In genomic region chr16:96996854-96997253, GRCm38 (mm10) we compare ENCODE assay signal across 9 mouse cellular contexts.
DNase-seq lines count a peak whose midpoint lies in the region; ATAC-seq and TF ChIP-seq lines count a peak whose summit lies in the region.
"Had no signal": no experiment of that assay in that cellular context is flagged by ENCODE, and none has a peak within 500 bp of the region (broad histone marks: within the 10 kb centered on the region; RNA-seq: fewer than 3 reads in every experiment).

No protein-coding gene starts in this region.

- H3K27me3 ChIP-seq in limb, embryonic 14.5 days (ENCODE audit: control insufficient read depth, insufficient read depth, low read length), result no peaks in the 10 kb centered on the region
- H3K27me3 ChIP-seq in limb, embryonic 10.5 days (ENCODE audit: low read depth, poor library complexity, severe bottlenecking), result no peaks in the 10 kb centered on the region
- H3K27me3 ChIP-seq in cerebellum, adult 2 months (ENCODE audit: control insufficient read depth, insufficient read depth, low read length), result no peaks in the 10 kb centered on the region
- H3K27me3 ChIP-seq: limb, embryonic 15.5 days had no signal

- no peak overlapping the region for H3K4me2 ChIP-seq in limb, embryonic 14.5 days (replicated peaks; ENCODE audit: low read depth, low read length, severe bottlenecking)
- H3K4me2 ChIP-seq: limb, embryonic 15.5 days had no signal

- no peak for TF ChIP-seq POLR2A in limb, embryonic 14.5 days (IDR thresholded peaks at IDR 0.05; ENCODE audit: borderline replicate concordance, extremely low read depth, insufficient read depth, insufficient read length)
- TF ChIP-seq POLR2A in cerebellum, adult 2 months (IDR thresholded peaks at IDR 0.05; ENCODE audit: borderline replicate concordance, insufficient read depth, low read length), result no peak

- no peak overlapping the region for H3K9ac ChIP-seq in limb, embryonic 14.5 days (ENCODE audit: low read depth, low read length, severe bottlenecking)
- H3K9ac ChIP-seq: limb, embryonic 15.5 days had no signal

- H3K4me1 ChIP-seq in limb, embryonic 14.5 days (ENCODE audit: control insufficient read depth, insufficient read depth, low read length), result no peaks in the 10 kb centered on the region
- no peaks in the 10 kb centered on the region for H3K4me1 ChIP-seq in limb, embryonic 10.5 days
- peaks cover 3% of the 10 kb centered on the region; the same call in 1 of the 2 replicates for H3K4me1 ChIP-seq in cerebellum, adult 2 months (ENCODE audit: control insufficient read depth, insufficient read depth, low read length)
- H3K4me1 ChIP-seq: limb, embryonic 15.5 days had no signal

- H3K9me3 ChIP-seq in limb, embryonic 14.5 days (ENCODE audit: control insufficient read depth, low read length), result no peaks in the 10 kb centered on the region
- no peaks in the 10 kb centered on the region for H3K9me3 ChIP-seq in limb, embryonic 10.5 days (replicated peaks)
- H3K9me3 ChIP-seq: limb, embryonic 15.5 days had no signal

- no peak overlapping the region for H3K4me3 ChIP-seq in limb, embryonic 14.5 days (replicated peaks; ENCODE audit: low read length)
- H3K4me3 ChIP-seq in limb, embryonic 10.5 days, result no peak overlapping the region
- H3K4me3 ChIP-seq in cerebellum, adult 2 months (replicated peaks; ENCODE audit: insufficient read depth, low read depth, low read length), result no peak overlapping the region
- H3K4me3 ChIP-seq: limb, embryonic 15.5 days had no signal

- H3K27ac ChIP-seq in limb, embryonic 14.5 days (replicated peaks; ENCODE audit: low read depth, low read length), result no peak overlapping the region
- H3K27ac ChIP-seq in limb, embryonic 10.5 days, result no peak overlapping the region
- no peak overlapping the region for H3K27ac ChIP-seq in cerebellum, adult 2 months (ENCODE audit: insufficient read depth, low read length)
- H3K27ac ChIP-seq: limb, embryonic 15.5 days had no signal

- WGBS in limb, embryonic 14.5 days, result 65% methylated on average over 3 of the region's 3 CpGs
- WGBS in limb, embryonic 10.5 days, result 79% methylated on average over 3 of the region's 3 CpGs
- WGBS in cerebellum, adult 2 months, result 5% methylated on average over 3 of the region's 3 CpGs

- TF ChIP-seq CTCF in cerebellum, adult 2 months (IDR thresholded peaks at IDR 0.05; ENCODE audit: borderline replicate concordance, insufficient read depth, low read depth, low read length), result no peak

- peak; percentile 75 for DNase-seq in limb, embryonic 14.5 days (ENCODE audit: low spot score)
- DNase-seq in limb, embryonic 10.5 days (ENCODE audit: low spot score), result no peak
- peak; percentile 86 to 92 for DNase-seq in cerebellum, adult 2 months
- peak; percentile 3 to 19 for DNase-seq in heart, adult 9 months (ENCODE audit: low spot score in 2 of 2)
- peak; percentile 34 for DNase-seq in left cerebral cortex, adult 11 months (ENCODE audit: low spot score)
- DNase-seq in ovary, postnatal 36 days (ENCODE audit: low spot score), result peak; percentile 39
- DNase-seq in yolk sac, embryonic 10.5 days (ENCODE audit: low spot score), result no peak

- H3K36me3 ChIP-seq in limb, embryonic 14.5 days (ENCODE audit: control insufficient read depth, insufficient read depth, low read length), result no peaks in the 10 kb centered on the region
- H3K36me3 ChIP-seq in limb, embryonic 10.5 days, result no peaks in the 10 kb centered on the region
- H3K36me3 ChIP-seq: limb, embryonic 15.5 days had no signal

- no peak for ATAC-seq in limb, embryonic 14.5 days (ENCODE audit: low FRiP score, low read depth)
- no peak for ATAC-seq in megakaryocyte, adult 5-6 weeks (ENCODE audit: poor library complexity, severe bottlenecking)

Comparison
In these comparisons a context has a peak if more than half of its experiments do, and no peak if none do; other contexts are left out.
1. DNase-seq: peak in limb, embryonic 14.5 days (single experiment), cerebellum, adult 2 months (2 of 2), heart, adult 9 months (2 of 2), left cerebral cortex, adult 11 months (single experiment) and ovary, postnatal 36 days (single experiment); none in limb, embryonic 10.5 days (single experiment) and yolk sac, embryonic 10.5 days (single experiment).